Mouse (Mus musculus): ENCODE data around the gene Gm42688. TPM values are rescaled to one million over a fixed set of nuclear protein-coding genes. Genes with fewer than 3 reads are reported as not detected.

Gene Gm42688
- polyA plus RNA-seq, 1 experiment, result 0.27 TPM

- TF ChIP-seq GATA1 (IDR thresholded peaks at IDR 0.05; ENCODE audit: low read length), result no peak
- no peak for TF ChIP-seq TAL1 (IDR thresholded peaks at IDR 0.05; ENCODE audit: low read length)
- Histone ChIP-seq H3K36me3 (ENCODE audit: control insufficient read depth) (no peaks in the 10 kb centered on the region), H3K4me3 (replicated peaks) (no peak overlapping the region), H3K9me3 (ENCODE audit: control insufficient read depth, low read length) (no peaks in the 10 kb centered on the region), H3K4me1 (ENCODE audit: control insufficient read depth) (peaks cover 26% of the 10 kb centered on the region), H3K27me3 (ENCODE audit: control insufficient read depth) (peaks cover 58% of the 10 kb centered on the region)
Measured at GRCm38 (mm10) chr6:83134226-83134625, 32.8 kb downstream of the Gm42688 start.

- H3K4me1 ChIP-seq (ENCODE audit: control insufficient read depth), result peaks cover 26% of the 10 kb centered on the region
- no peaks in the 10 kb centered on the region for H3K9me3 ChIP-seq (ENCODE audit: control insufficient read depth, low read length)
- H3K4me3 ChIP-seq (replicated peaks), result peak within 1 kb of the TSS; percentile 56
- peaks cover 66% of the 10 kb centered on the region for H3K27me3 ChIP-seq (ENCODE audit: control insufficient read depth)
- TF ChIP-seq TAL1 (IDR thresholded peaks at IDR 0.05; ENCODE audit: low read length) (no peak), GATA1 (IDR thresholded peaks at IDR 0.05; ENCODE audit: low read length) (no peak)
- H3K36me3 ChIP-seq (ENCODE audit: control insufficient read depth), result no peaks in the 10 kb centered on the region; the same call in 1 of the 2 replicates
Measured at GRCm38 (mm10) chr6:83134951-83135513, 33.6 kb downstream of the Gm42688 start, which contains the start of gene Rtkn. Gene Rtkn (plus strand): TSS chr6:83135463.

- Histone ChIP-seq H3K36me3 (ENCODE audit: control insufficient read depth) (no peaks in the 10 kb centered on the region; the same call in 1 of the 2 replicates), H3K4me3 (replicated peaks) (peak overlapping the region; percentile 56), H3K4me1 (ENCODE audit: control insufficient read depth) (peaks cover 26% of the 10 kb centered on the region), H3K27me3 (ENCODE audit: control insufficient read depth) (peaks cover 70% of the 10 kb centered on the region), H3K9me3 (ENCODE audit: control insufficient read depth, low read length) (no peaks in the 10 kb centered on the region)
- TF ChIP-seq TAL1 (IDR thresholded peaks at IDR 0.05; ENCODE audit: low read length) (no peak), GATA1 (IDR thresholded peaks at IDR 0.05; ENCODE audit: low read length) (no peak)
Measured at GRCm38 (mm10) chr6:83135571-83136161, 34.2 kb downstream of the Gm42688 start.

GRCm38 (mm10) chr6:83136291-83136880 lies 35.0 kb downstream of the Gm42688 start:
- TF ChIP-seq GATA1 (IDR thresholded peaks at IDR 0.05; ENCODE audit: low read length) (no peak), TAL1 (IDR thresholded peaks at IDR 0.05; ENCODE audit: low read length) (no peak)
- Histone ChIP-seq H3K27me3 (ENCODE audit: control insufficient read depth) (peaks cover 75% of the 10 kb centered on the region), H3K9me3 (ENCODE audit: control insufficient read depth, low read length) (no peaks in the 10 kb centered on the region), H3K4me3 (replicated peaks) (peak overlapping the region; percentile 56), H3K4me1 (ENCODE audit: control insufficient read depth) (peaks cover 26% of the 10 kb centered on the region), H3K36me3 (ENCODE audit: control insufficient read depth) (no peaks in the 10 kb centered on the region; the same call in 1 of the 2 replicates)

GRCm38 (mm10) chr6:83136881-83137575 lies 35.6 kb downstream of the Gm42688 start:
- H3K4me3 ChIP-seq (replicated peaks), result peak overlapping the region; percentile 56
- TF ChIP-seq TAL1 (IDR thresholded peaks at IDR 0.05; ENCODE audit: low read length) (no peak), GATA1 (IDR thresholded peaks at IDR 0.05; ENCODE audit: low read length) (no peak)
- peaks cover 26% of the 10 kb centered on the region for H3K4me1 ChIP-seq (ENCODE audit: control insufficient read depth)
- H3K9me3 ChIP-seq (ENCODE audit: control insufficient read depth, low read length), result no peaks in the 10 kb centered on the region
- H3K27me3 ChIP-seq (ENCODE audit: control insufficient read depth), result peaks cover 78% of the 10 kb centered on the region
- H3K36me3 ChIP-seq (ENCODE audit: control insufficient read depth), result no peaks in the 10 kb centered on the region; the same call in 1 of the 2 replicates

- TF ChIP-seq TAL1 (IDR thresholded peaks at IDR 0.05; ENCODE audit: low read length) (no peak), GATA1 (IDR thresholded peaks at IDR 0.05; ENCODE audit: low read length) (no peak)
- peaks cover 81% of the 10 kb centered on the region for H3K27me3 ChIP-seq (ENCODE audit: control insufficient read depth)
- H3K9me3 ChIP-seq (ENCODE audit: control insufficient read depth, low read length), result no peaks in the 10 kb centered on the region
- no peaks in the 10 kb centered on the region; the same call in 1 of the 2 replicates for H3K36me3 ChIP-seq (ENCODE audit: control insufficient read depth)
- peaks cover 26% of the 10 kb centered on the region for H3K4me1 ChIP-seq (ENCODE audit: control insufficient read depth)
- H3K4me3 ChIP-seq (replicated peaks), result peak overlapping the region; percentile 56
Measured at GRCm38 (mm10) chr6:83137576-83137950, 36.1 kb downstream of the Gm42688 start.

GRCm38 (mm10) chr6:83138056-83138455 lies 36.6 kb downstream of the Gm42688 start:
- H3K27me3 ChIP-seq (ENCODE audit: control insufficient read depth), result peaks cover 86% of the 10 kb centered on the region
- no peaks in the 10 kb centered on the region; the same call in 1 of the 2 replicates for H3K36me3 ChIP-seq (ENCODE audit: control insufficient read depth)
- no peaks in the 10 kb centered on the region for H3K9me3 ChIP-seq (ENCODE audit: control insufficient read depth, low read length)
- peak overlapping the region; percentile 56 for H3K4me3 ChIP-seq (replicated peaks)
- H3K4me1 ChIP-seq (ENCODE audit: control insufficient read depth), result peaks cover 26% of the 10 kb centered on the region
- TF ChIP-seq GATA1 (IDR thresholded peaks at IDR 0.05; ENCODE audit: low read length) (no peak), TAL1 (IDR thresholded peaks at IDR 0.05; ENCODE audit: low read length) (no peak)

- H3K4me3 ChIP-seq (replicated peaks), result no peak overlapping the region
Measured at GRCm38 (mm10) chr6:83140044-83140443, 38.6 kb downstream of the Gm42688 start.

GRCm38 (mm10) chr6:83141636-83142035 lies 40.2 kb downstream of the Gm42688 start:
- no peak overlapping the region for H3K4me3 ChIP-seq (replicated peaks)
- no peak for TF ChIP-seq GATA1 (IDR thresholded peaks at IDR 0.05; ENCODE audit: low read length)
- no peak for TF ChIP-seq TAL1 (IDR thresholded peaks at IDR 0.05; ENCODE audit: low read length)
- peaks cover 68% of the 10 kb centered on the region for H3K27me3 ChIP-seq (ENCODE audit: control insufficient read depth)
- peaks cover 18% of the 10 kb centered on the region for H3K4me1 ChIP-seq (ENCODE audit: control insufficient read depth)
- no peaks in the 10 kb centered on the region; the same call in 1 of the 2 replicates for H3K36me3 ChIP-seq (ENCODE audit: control insufficient read depth)
- no peaks in the 10 kb centered on the region for H3K9me3 ChIP-seq (ENCODE audit: control insufficient read depth, low read length)

More at GRCm38 (mm10) chr6:83140044-83140443, 38.6 kb downstream of the Gm42688 start:
- Histone ChIP-seq H3K27me3 (ENCODE audit: control insufficient read depth) (peaks cover 84% of the 10 kb centered on the region), H3K4me1 (ENCODE audit: control insufficient read depth) (peaks cover 23% of the 10 kb centered on the region), H3K36me3 (ENCODE audit: control insufficient read depth) (no peaks in the 10 kb centered on the region; the same call in 1 of the 2 replicates), H3K9me3 (ENCODE audit: control insufficient read depth, low read length) (no peaks in the 10 kb centered on the region)
- TF ChIP-seq GATA1 (IDR thresholded peaks at IDR 0.05; ENCODE audit: low read length) (no peak), TAL1 (IDR thresholded peaks at IDR 0.05; ENCODE audit: low read length) (no peak)
